Mouse (Mus musculus): ENCODE results near the gene Phox2a. TPM values are rescaled to one million over a fixed set of nuclear protein-coding genes. Genes with fewer than 3 reads are reported as not detected.

Gene Phox2a
- polyA plus RNA-seq, 1 experiment from 2014 or later: 3.2 TPM

DNA sequence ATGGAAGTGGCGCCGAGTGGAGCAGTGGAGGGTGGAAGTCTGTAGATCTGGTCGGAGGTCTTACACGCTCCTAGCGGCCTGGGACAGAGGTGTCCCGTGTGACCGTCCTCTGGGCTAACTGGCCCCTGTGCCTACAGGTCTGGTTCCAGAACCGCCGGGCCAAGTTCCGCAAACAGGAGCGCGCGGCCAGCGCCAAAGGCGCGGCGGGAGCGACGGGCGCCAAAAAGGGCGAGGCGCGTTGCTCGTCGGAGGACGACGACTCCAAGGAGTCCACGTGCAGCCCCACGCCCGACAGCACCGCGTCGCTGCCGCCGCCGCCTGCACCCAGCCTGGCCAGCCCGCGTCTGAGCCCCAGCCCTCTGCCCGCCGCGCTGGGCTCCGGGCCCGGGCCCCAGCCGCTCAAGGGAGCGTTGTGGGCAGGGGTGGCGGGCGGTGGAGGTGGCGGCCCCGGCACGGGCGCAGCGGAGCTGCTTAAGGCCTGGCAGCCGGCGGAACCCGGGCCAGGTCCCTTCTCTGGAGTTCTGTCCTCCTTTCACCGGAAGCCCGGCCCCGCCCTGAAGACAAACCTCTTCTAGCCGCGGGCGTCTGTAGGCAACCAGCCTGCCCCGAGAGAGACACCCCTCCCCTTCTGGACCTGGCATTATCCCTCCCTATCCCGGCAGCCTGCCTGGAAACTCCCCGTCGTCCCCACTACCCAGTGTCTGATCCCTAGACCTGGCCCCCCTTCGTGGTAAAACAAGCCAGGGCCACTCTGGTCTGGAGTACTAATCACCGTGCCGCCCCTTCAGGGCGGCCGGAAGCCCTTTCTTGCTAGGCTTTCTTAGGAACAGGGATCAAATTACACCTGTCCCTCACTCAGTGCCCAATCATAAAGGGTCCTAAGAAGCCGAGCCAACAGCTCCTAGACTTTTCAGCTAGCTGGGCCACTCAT is 3.7 kb downstream of the Phox2a start:
- TF ChIP-seq CTCF (IDR thresholded peaks at IDR 0.05; ENCODE audit: low read depth): 0 out of 2 replicates have a peak, but pooled peaks have one; percentile 1
- H3K4me3 ChIP-seq (ENCODE audit: low read depth, low read length): peak overlapping the region; percentile 41
- 1% methylated on average over 62 of the region's 71 CpGs for WGBS
- H3K27ac ChIP-seq (ENCODE audit: low read depth, low read length): no peak overlapping the region
- ATAC-seq: peak; percentile 36
- H3K27me3 ChIP-seq (replicated peaks; ENCODE audit: control insufficient read depth, insufficient read depth, low read length): peaks cover 50% of the 10 kb centered on the region
- H3K36me3 ChIP-seq (ENCODE audit: control insufficient read depth, insufficient read depth): peaks cover 29% of the 10 kb centered on the region
- H3K4me2 ChIP-seq (replicated peaks; ENCODE audit: low read depth): peak overlapping the region; percentile 78
- no peaks in the 10 kb centered on the region for H3K9me3 ChIP-seq (ENCODE audit: control insufficient read depth)
- peaks cover 20% of the 10 kb centered on the region; the same call in 1 of the 2 replicates for H3K4me1 ChIP-seq (replicated peaks; ENCODE audit: control insufficient read depth, insufficient read depth, low read length)
- H3K9ac ChIP-seq (ENCODE audit: low read depth, low read length): peak overlapping the region; percentile 37

GRCm38 (mm10) chr7:101822836-101823757 is 5.0 kb downstream of the Phox2a start:
- H3K4me2 ChIP-seq (replicated peaks; ENCODE audit: low read depth): no peak overlapping the region
- no peak overlapping the region for H3K27ac ChIP-seq (ENCODE audit: low read depth, low read length)
- H3K9me3 ChIP-seq (ENCODE audit: control insufficient read depth): no peaks in the 10 kb centered on the region
- ATAC-seq: peak; percentile 24
- WGBS: 51% methylated on average over 32 of the region's 32 CpGs
- no peak overlapping the region for H3K9ac ChIP-seq (ENCODE audit: low read depth, low read length)
- TF ChIP-seq CTCF (IDR thresholded peaks at IDR 0.05; ENCODE audit: low read depth): peak; percentile 71
- no peak overlapping the region for H3K4me3 ChIP-seq (ENCODE audit: low read depth, low read length)
- peaks cover 14% of the 10 kb centered on the region; the same call in 1 of the 2 replicates for H3K4me1 ChIP-seq (replicated peaks; ENCODE audit: control insufficient read depth, insufficient read depth, low read length)
- peaks cover 37% of the 10 kb centered on the region for H3K27me3 ChIP-seq (replicated peaks; ENCODE audit: control insufficient read depth, insufficient read depth, low read length)
- peaks cover 41% of the 10 kb centered on the region for H3K36me3 ChIP-seq (ENCODE audit: control insufficient read depth, insufficient read depth)

- 88% methylated on average over 17 of the region's 18 CpGs for WGBS
- no peak for ATAC-seq
- Histone ChIP-seq H3K4me2 (replicated peaks; ENCODE audit: low read depth) (no peak overlapping the region), H3K4me1 (replicated peaks; ENCODE audit: control insufficient read depth, insufficient read depth, low read length) (peaks cover 14% of the 10 kb centered on the region; the same call in 1 of the 2 replicates), H3K4me3 (ENCODE audit: low read depth, low read length) (no peak overlapping the region), H3K9me3 (ENCODE audit: control insufficient read depth) (no peaks in the 10 kb centered on the region), H3K36me3 (ENCODE audit: control insufficient read depth, insufficient read depth) (peaks cover 50% of the 10 kb centered on the region), H3K27ac (ENCODE audit: low read depth, low read length) (no peak overlapping the region), H3K27me3 (replicated peaks; ENCODE audit: control insufficient read depth, insufficient read depth, low read length) (peaks cover 28% of the 10 kb centered on the region), H3K9ac (ENCODE audit: low read depth, low read length) (no peak overlapping the region)
- TF ChIP-seq CTCF (IDR thresholded peaks at IDR 0.05; ENCODE audit: low read depth): no peak
These were observed 5.9 kb downstream of the Phox2a start for GRCm38 (mm10) chr7:101823758-101824630.

GRCm38 (mm10) chr7:101830373-101830772 is 12.3 kb downstream of the Phox2a start:
- H3K9me3 ChIP-seq (ENCODE audit: control insufficient read depth): no peaks in the 10 kb centered on the region
- H3K4me1 ChIP-seq (replicated peaks; ENCODE audit: control insufficient read depth, insufficient read depth, low read length): no peaks in the 10 kb centered on the region
- ATAC-seq: no peak
- no peak overlapping the region for H3K27ac ChIP-seq (ENCODE audit: low read depth, low read length)
- TF ChIP-seq CTCF (IDR thresholded peaks at IDR 0.05; ENCODE audit: low read depth): peak; percentile 40
- H3K36me3 ChIP-seq (ENCODE audit: control insufficient read depth, insufficient read depth): peaks cover 84% of the 10 kb centered on the region
- H3K27me3 ChIP-seq (replicated peaks; ENCODE audit: control insufficient read depth, insufficient read depth, low read length): no peaks in the 10 kb centered on the region
- H3K4me2 ChIP-seq (replicated peaks; ENCODE audit: low read depth): no peak overlapping the region
- H3K4me3 ChIP-seq (ENCODE audit: low read depth, low read length): no peak overlapping the region
- 97% methylated on average over 3 of the region's 3 CpGs for WGBS
- H3K9ac ChIP-seq (ENCODE audit: low read depth, low read length): no peak overlapping the region

- Histone ChIP-seq H3K9ac (ENCODE audit: low read depth, low read length) (no peak overlapping the region), H3K9me3 (ENCODE audit: control insufficient read depth) (no peaks in the 10 kb centered on the region), H3K36me3 (ENCODE audit: control insufficient read depth, insufficient read depth) (peaks cover 74% of the 10 kb centered on the region), H3K27ac (ENCODE audit: low read depth, low read length) (no peak overlapping the region), H3K4me3 (ENCODE audit: low read depth, low read length) (no peak overlapping the region), H3K27me3 (replicated peaks; ENCODE audit: control insufficient read depth, insufficient read depth, low read length) (no peaks in the 10 kb centered on the region), H3K4me1 (replicated peaks; ENCODE audit: control insufficient read depth, insufficient read depth, low read length) (no peaks in the 10 kb centered on the region), H3K4me2 (replicated peaks; ENCODE audit: low read depth) (no peak overlapping the region)
- WGBS: 97% methylated on average over 8 of the region's 8 CpGs
- TF ChIP-seq CTCF (IDR thresholded peaks at IDR 0.05; ENCODE audit: low read depth): no peak
- no peak for ATAC-seq
These were observed 13.3 kb downstream of the Phox2a start for GRCm38 (mm10) chr7:101831437-101831836.
